Mouse (Mus musculus): ENCODE data around the gene Olfr167.
"Not testable (repeated sequence)": the region's sequence is repeated elsewhere in the genome, so short reads cannot be mapped to it uniquely, and the experiment has no call there.

GRCm38 (mm10) chr16:19571709-19572108 lies 49.6 kb upstream of the Olfr167 start, which contains the start of gene Olfr169:
- TF ChIP-seq USF1 (IDR thresholded peaks at IDR 0.05; ENCODE audit: low read depth); CTCF (IDR thresholded peaks at IDR 0.05; ENCODE audit: control insufficient read depth, insufficient read depth, insufficient read length); MYOG (IDR thresholded peaks at IDR 0.05; ENCODE audit: control insufficient read depth, extremely low read depth, insufficient read length); MAX (IDR thresholded peaks at IDR 0.05): not testable (repeated sequence)
